Comparison of ENCODE assay signal across 8 mouse cellular contexts in genomic region chr11:113618672-113619419, GRCm38 (mm10). TPM values are rescaled to one million over a fixed set of nuclear protein-coding genes. Genes with fewer than 3 reads are reported as not detected.
DNase-seq lines count a peak whose midpoint lies in the region; ATAC-seq and TF ChIP-seq lines count a peak whose summit lies in the region.

TSS of gene Sstr2 (plus strand) at chr11:113619342.

- DNase-seq in CH12.LX (ENCODE audit: extremely low read depth), result no peak
- peak; percentile 87 for DNase-seq in forebrain, embryonic 11.5 days (ENCODE audit: low spot score)
- peak; percentile 61 to 70 for DNase-seq in heart, postnatal 14 days
- peak; percentile 88 to 92 for DNase-seq in kidney, postnatal 4 days
- DNase-seq in lung, adult 2 months, result peak; percentile 63
- peak; percentile 76 for DNase-seq in thymus, postnatal 0 days (ENCODE audit: low spot score)

- dilution Hi-C loops in CH12.LX (cut with MboI; ENCODE audit: extremely low pct_ligation_motif_present, extremely low pct_unique_long_range_greater_than_20kb, low sequenced_read_pairs), result no loop called here

- H3K36me3 ChIP-seq in CH12.LX (replicated peaks in 1 of 2; ENCODE audit: control insufficient read depth in 1 of 2, insufficient read depth in 1 of 2, low read length in 1 of 2), result no peaks in the 10 kb centered on the region
- H3K36me3 ChIP-seq in forebrain, embryonic 11.5 days (ENCODE audit: control insufficient read depth, insufficient read depth, low read length), result no peaks in the 10 kb centered on the region

- TF ChIP-seq CTCF in CH12.LX (conservative IDR thresholded peaks at IDR 0.05 in 1 of 2, IDR thresholded peaks at IDR 0.05 in 1 of 2; ENCODE audit: low read depth in 2 of 2, low read length in 2 of 2), result no peak
- no peak for TF ChIP-seq CTCF in bone marrow macrophage, adult 2 months (IDR thresholded peaks at IDR 0.05; ENCODE audit: low read depth, low read length)
- TF ChIP-seq CTCF in lung, adult 2 months (IDR thresholded peaks at IDR 0.05; ENCODE audit: insufficient read depth, low read length), result no peak

- WGBS in forebrain, embryonic 11.5 days, result under 1% methylated on average over 54 of the region's 54 CpGs
- 2% methylated on average over 54 of the region's 54 CpGs for WGBS in lung, adult 2 months

- TF ChIP-seq POLR2A in CH12.LX (IDR thresholded peaks at IDR 0.05; ENCODE audit: low read depth, low read length), result no peak
- TF ChIP-seq POLR2A in bone marrow macrophage, adult 2 months (IDR thresholded peaks at IDR 0.05; ENCODE audit: borderline replicate concordance, low read depth, low read length), result no peak
- TF ChIP-seq POLR2A in lung, adult 2 months (IDR thresholded peaks at IDR 0.05; ENCODE audit: borderline replicate concordance, extremely low read depth, low read depth, low read length), result no peak

- no peak within 1 kb of the TSS for H3K9ac ChIP-seq in CH12.LX (ENCODE audit: insufficient read depth, low read depth)
- peak within 1 kb of the TSS; percentile 59 for H3K9ac ChIP-seq in forebrain, embryonic 11.5 days (ENCODE audit: low read length)

- peaks cover 0 to 10% of the 10 kb centered on the region in 2 experiments; a peak in 2 of 4 replicates for H3K4me1 ChIP-seq in CH12.LX (ENCODE audit: control insufficient read depth in 1 of 2, insufficient read depth in 2 of 2)
- no peaks in the 10 kb centered on the region for H3K4me1 ChIP-seq in bone marrow macrophage, adult 2 months (ENCODE audit: control insufficient read depth, insufficient read depth, low read length)
- peaks cover 24% of the 10 kb centered on the region for H3K4me1 ChIP-seq in forebrain, embryonic 11.5 days (replicated peaks; ENCODE audit: control insufficient read depth, insufficient read depth, low read length)
- H3K4me1 ChIP-seq in lung, adult 2 months (ENCODE audit: control insufficient read depth, insufficient read depth, low read length), result peaks cover 11% of the 10 kb centered on the region

- intact Hi-C loops in heart, postnatal 14 days (cut with DNase I), result no loop called here

- TF ChIP-seq RAD21 in CH12.LX (IDR thresholded peaks at IDR 0.05; ENCODE audit: low read depth, low read length), result no peak

- no peak within 1 kb of the TSS for H3K4me3 ChIP-seq in CH12.LX (replicated peaks in 1 of 3; ENCODE audit: low read depth in 2 of 3, low read length in 2 of 3, poor library complexity in 1 of 3)
- peak within 1 kb of the TSS; percentile 49 for H3K4me3 ChIP-seq in bone marrow macrophage, adult 2 months (ENCODE audit: insufficient read depth, low read length)
- peak within 1 kb of the TSS; percentile 46 for H3K4me3 ChIP-seq in forebrain, embryonic 11.5 days (ENCODE audit: low read depth, low read length)
- peak within 1 kb of the TSS; percentile 60 for H3K4me3 ChIP-seq in lung, adult 2 months (replicated peaks; ENCODE audit: extremely low read depth, low read depth, low read length)

- peak; percentile 71 for ATAC-seq in forebrain, embryonic 11.5 days (replicated peaks; ENCODE audit: low FRiP score)
- ATAC-seq in neutrophil, adult 5-6 weeks (ENCODE audit: extremely low read depth, insufficient number of reproducible peaks, low FRiP score, poor library complexity, severe bottlenecking), result peak; percentile 23; the same call in 1 of the 2 replicates

- peaks cover 4% of the 10 kb centered on the region for H3K9me3 ChIP-seq in CH12.LX (replicated peaks; ENCODE audit: low read length)
- H3K9me3 ChIP-seq in forebrain, embryonic 11.5 days (ENCODE audit: control insufficient read depth, low read length), result no peaks in the 10 kb centered on the region

- no peak for TF ChIP-seq EP300 in CH12.LX (IDR thresholded peaks at IDR 0.05; ENCODE audit: low read length)

- peak within 1 kb of the TSS; percentile 17 for H3K4me2 ChIP-seq in CH12.LX (ENCODE audit: insufficient read depth, low read depth, poor library complexity, severe bottlenecking)
- H3K4me2 ChIP-seq in forebrain, embryonic 11.5 days (ENCODE audit: low read depth, low read length, severe bottlenecking), result peak within 1 kb of the TSS; percentile 98

- no peaks in the 10 kb centered on the region for H3K27me3 ChIP-seq in CH12.LX (replicated peaks)
- peaks cover 33% of the 10 kb centered on the region for H3K27me3 ChIP-seq in forebrain, embryonic 11.5 days (ENCODE audit: control insufficient read depth, insufficient read depth, low read length)

- no peak within 1 kb of the TSS for H3K27ac ChIP-seq in CH12.LX (ENCODE audit: insufficient read depth, low read depth)
- H3K27ac ChIP-seq in bone marrow macrophage, adult 2 months (ENCODE audit: insufficient read depth, low read depth, low read length), result no peak within 1 kb of the TSS
- H3K27ac ChIP-seq in forebrain, embryonic 11.5 days (ENCODE audit: low read depth, low read length), result no peak within 1 kb of the TSS

- in situ Hi-C loops in CH12.LX (cut with MboI; ENCODE audit: low pct_ligation_motif_present, low pct_unique_long_range_greater_than_20kb, low sequenced_read_pairs), result no loop called here

- H3K79me2 ChIP-seq in CH12.LX (replicated peaks; ENCODE audit: control insufficient read depth, extremely low read depth, insufficient read depth, poor library complexity, severe bottlenecking), result no peaks in the 10 kb centered on the region

TF ChIP-seq in CH12.LX, 34 proteins besides CTCF, POLR2A, EP300 and RAD21:
- TF ChIP-seq MAX (IDR thresholded peaks at IDR 0.05; ENCODE audit: low read length), result no peak
- no peak for TF ChIP-seq SMC3 (IDR thresholded peaks at IDR 0.05; ENCODE audit: low read depth, low read length)
- no peak for TF ChIP-seq NELFE (IDR thresholded peaks at IDR 0.05; ENCODE audit: low read depth, low read length)
- TF ChIP-seq ZC3H11A (IDR thresholded peaks at IDR 0.05; ENCODE audit: low read depth, low read length), result no peak
- no peak for TF ChIP-seq KAT2A (IDR thresholded peaks at IDR 0.05; ENCODE audit: insufficient replicate concordance, low read length)
- no peak for TF ChIP-seq JUN (IDR thresholded peaks at IDR 0.05; ENCODE audit: insufficient read depth, low read depth, low read length)
- no peak for TF ChIP-seq MXI1 (IDR thresholded peaks at IDR 0.05; ENCODE audit: low read depth, low read length)

RNA-seq across cellular contexts. Expression of gene Sstr2, which starts in this region (rescaled TPM):
- not detected in 2 replicates for total RNA-seq in CH12.LX (2012; rRNA removed)
- total RNA-seq in CH12.LX (2014; rRNA removed), result not detected in 2 replicates
- polyA plus RNA-seq in CH12.LX (2012; ENCODE audit: insufficient read length, low read depth), result not detected in 2 replicates
- not detected in 2 replicates for polyA plus RNA-seq in bone marrow macrophage, adult 2 months (2012; ENCODE audit: insufficient read depth, insufficient read length, missing spikeins)
- 10.5 and 10.7 TPM in 2 replicates for polyA plus RNA-seq in forebrain, embryonic 11.5 days (2014; fragmentation: Nextera tagmentation; extraction: Ambion mirVana)
- total RNA-seq in heart, postnatal 14 days (2021), result not detected
- 2.6 and 4.0 TPM in 2 replicates for polyA plus RNA-seq in lung, adult 2 months (2012; rRNA removed)
- not detected in 2 replicates for total RNA-seq in neutrophil, adult 5-6 weeks (2017)
- 3.4 and 4.0 TPM in 2 replicates for polyA plus RNA-seq in thymus, postnatal 0 days (2015; fragmentation: Nextera tagmentation; extraction: Ambion mirVana)

Comparison
In these comparisons a context has a peak if more than half of its experiments do, and no peak if none do; other contexts are left out.
1. Peak in DNase-seq in heart, postnatal 14 days; RNA of the gene not detected or under 1 TPM.
2. Peak in ATAC-seq in neutrophil, adult 5-6 weeks; RNA of the gene not detected or under 1 TPM.
3. H3K4me3 ChIP-seq: peak in bone marrow macrophage, adult 2 months (single experiment), forebrain, embryonic 11.5 days (single experiment) and lung, adult 2 months (single experiment); none in CH12.LX (0 of 3).